Mouse (Mus musculus) heart, postnatal 0 days (tissue): ENCODE results near the gene Pam.

Experiments
- CTCF ChIP-seq: IDR thresholded peaks from 2 replicates; pipeline ENCODE4 v1.5.1; 2016; ENCODE audit warnings: antibody characterized with exemption, control low read depth, low read depth
- EP300 ChIP-seq: IDR thresholded peaks from 2 replicates; pipeline ENCODE4 v1.6.1; 2016; ENCODE audit warnings: antibody characterized with exemption, low read depth

DNA sequence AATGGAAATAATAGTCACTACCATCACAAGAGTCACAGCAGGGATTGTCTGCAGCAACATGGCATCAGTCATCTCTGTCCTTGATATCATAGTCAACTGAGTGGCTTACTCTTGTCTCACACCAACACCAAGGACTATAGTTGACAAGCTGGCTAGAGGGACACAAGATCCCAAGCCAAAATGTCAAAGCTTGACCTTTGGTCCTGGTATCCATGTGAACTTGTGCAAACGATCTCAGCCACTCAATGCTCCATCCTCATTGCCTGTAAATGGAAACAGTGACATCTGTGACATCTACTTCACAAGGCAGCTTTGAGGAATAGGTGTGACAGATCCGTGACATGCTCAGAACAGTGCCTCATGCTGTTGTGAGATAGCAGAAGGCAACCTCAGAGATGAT is 15.0 kb downstream of the Pam start:
- TF ChIP-seq CTCF (no peak), EP300 (no peak)
